Mouse (Mus musculus): ENCODE results near the gene Tra2b. TPM values are rescaled to one million over a fixed set of nuclear protein-coding genes. Genes with fewer than 3 reads are reported as not detected.
"Not testable (repeated sequence)": the region's sequence is repeated elsewhere in the genome, so short reads cannot be mapped to it uniquely, and the experiment has no call there.

Gene Tra2b
- polyA plus RNA-seq, 1 experiment from 2014 or later, result 424 TPM

- no peaks in the 10 kb centered on the region for H3K9me3 ChIP-seq (ENCODE audit: control insufficient read depth, low read length)
- H3K4me2 ChIP-seq (replicated peaks; ENCODE audit: low read depth, low read length), result peak overlapping the region; percentile 19; the same call in 1 of the 2 replicates
- peaks cover 7% of the 10 kb centered on the region; the same call in 1 of the 2 replicates for H3K36me3 ChIP-seq (ENCODE audit: control insufficient read depth, insufficient read depth, low read length)
- H3K9ac ChIP-seq (ENCODE audit: low read depth, low read length), result no peak overlapping the region
- H3K27ac ChIP-seq (ENCODE audit: low read depth, low read length), result no peak overlapping the region
- no peak for ATAC-seq (ENCODE audit: low FRiP score, low TSS enrichment)
- peaks cover 15% of the 10 kb centered on the region for H3K4me1 ChIP-seq (ENCODE audit: control insufficient read depth, insufficient read depth, low read length)
- no peaks in the 10 kb centered on the region for H3K27me3 ChIP-seq (ENCODE audit: control insufficient read depth, insufficient read depth, low read length)
- WGBS, result 52% methylated on average over 3 of the region's 3 CpGs
- H3K4me3 ChIP-seq (ENCODE audit: low read length), result no peak overlapping the region
Observed at GRCm38 (mm10) chr16:22260423-22261143, 5.2 kb downstream of the Tra2b start.

- not testable (repeated sequence) for H3K9ac ChIP-seq (ENCODE audit: low read depth, low read length); H3K27me3 ChIP-seq (ENCODE audit: control insufficient read depth, insufficient read depth, low read length); H3K9me3 ChIP-seq (ENCODE audit: control insufficient read depth, low read length); ATAC-seq (ENCODE audit: low FRiP score, low TSS enrichment); H3K4me3 ChIP-seq (ENCODE audit: low read length); H3K4me2 ChIP-seq (replicated peaks; ENCODE audit: low read depth, low read length); H3K4me1 ChIP-seq (ENCODE audit: control insufficient read depth, insufficient read depth, low read length); H3K27ac ChIP-seq (ENCODE audit: low read depth, low read length)
- 85% methylated on average over 6 of the region's 6 CpGs for WGBS
- H3K36me3 ChIP-seq (ENCODE audit: control insufficient read depth, insufficient read depth, low read length), result peaks cover 71% of the 10 kb centered on the region
Observed at GRCm38 (mm10) chr16:22252255-22252654, 13.6 kb downstream of the Tra2b start.

GRCm38 (mm10) chr16:22250307-22250706 lies 15.5 kb downstream of the Tra2b start:
- peaks cover 79% of the 10 kb centered on the region for H3K36me3 ChIP-seq (ENCODE audit: control insufficient read depth, insufficient read depth, low read length)
- WGBS, result 96% methylated on average over 5 of the region's 5 CpGs
- no peak for ATAC-seq (ENCODE audit: low FRiP score, low TSS enrichment)

GRCm38 (mm10) chr16:22249754-22250153 lies 16.1 kb downstream of the Tra2b start:
- no peak for ATAC-seq (ENCODE audit: low FRiP score, low TSS enrichment)
- Histone ChIP-seq H3K27me3 (ENCODE audit: control insufficient read depth, insufficient read depth, low read length) (no peaks in the 10 kb centered on the region), H3K36me3 (ENCODE audit: control insufficient read depth, insufficient read depth, low read length) (peaks cover 80% of the 10 kb centered on the region), H3K4me1 (ENCODE audit: control insufficient read depth, insufficient read depth, low read length) (no peaks in the 10 kb centered on the region), H3K27ac (ENCODE audit: low read depth, low read length) (no peak overlapping the region), H3K9me3 (ENCODE audit: control insufficient read depth, low read length) (no peaks in the 10 kb centered on the region), H3K4me3 (ENCODE audit: low read length) (no peak overlapping the region), H3K4me2 (replicated peaks; ENCODE audit: low read depth, low read length) (no peak overlapping the region), H3K9ac (ENCODE audit: low read depth, low read length) (no peak overlapping the region)
- 91% methylated on average over 3 of the region's 3 CpGs for WGBS

More at GRCm38 (mm10) chr16:22250307-22250706, 15.5 kb downstream of the Tra2b start:
- no peak overlapping the region for H3K9ac ChIP-seq (ENCODE audit: low read depth, low read length)
- no peaks in the 10 kb centered on the region for H3K27me3 ChIP-seq (ENCODE audit: control insufficient read depth, insufficient read depth, low read length)
- no peak overlapping the region for H3K4me2 ChIP-seq (replicated peaks; ENCODE audit: low read depth, low read length)
- no peaks in the 10 kb centered on the region for H3K9me3 ChIP-seq (ENCODE audit: control insufficient read depth, low read length)
- no peak overlapping the region for H3K27ac ChIP-seq (ENCODE audit: low read depth, low read length)
- no peak overlapping the region for H3K4me3 ChIP-seq (ENCODE audit: low read length)
- H3K4me1 ChIP-seq (ENCODE audit: control insufficient read depth, insufficient read depth, low read length), result no peaks in the 10 kb centered on the region

GRCm38 (mm10) chr16:22242239-22242866 lies 23.5 kb downstream of the Tra2b start:
- Histone ChIP-seq H3K4me3 (ENCODE audit: low read length) (no peak overlapping the region), H3K4me2 (replicated peaks; ENCODE audit: low read depth, low read length) (no peak overlapping the region), H3K27ac (ENCODE audit: low read depth, low read length) (no peak overlapping the region), H3K27me3 (ENCODE audit: control insufficient read depth, insufficient read depth, low read length) (no peaks in the 10 kb centered on the region), H3K36me3 (ENCODE audit: control insufficient read depth, insufficient read depth, low read length) (peaks cover 56% of the 10 kb centered on the region), H3K4me1 (ENCODE audit: control insufficient read depth, insufficient read depth, low read length) (no peaks in the 10 kb centered on the region), H3K9me3 (ENCODE audit: control insufficient read depth, low read length) (no peaks in the 10 kb centered on the region), H3K9ac (ENCODE audit: low read depth, low read length) (no peak overlapping the region)
- 93% methylated on average over 2 of the region's 2 CpGs for WGBS
- no peak; the same call in 1 of the 2 replicates for ATAC-seq (ENCODE audit: low FRiP score, low TSS enrichment)

GRCm38 (mm10) chr16:22241376-22242238 lies 24.2 kb downstream of the Tra2b start:
- no peaks in the 10 kb centered on the region for H3K4me1 ChIP-seq (ENCODE audit: control insufficient read depth, insufficient read depth, low read length)
- H3K27me3 ChIP-seq (ENCODE audit: control insufficient read depth, insufficient read depth, low read length), result no peaks in the 10 kb centered on the region
- H3K4me3 ChIP-seq (ENCODE audit: low read length), result no peak overlapping the region
- WGBS, result 82% methylated on average over 6 of the region's 6 CpGs
- H3K36me3 ChIP-seq (ENCODE audit: control insufficient read depth, insufficient read depth, low read length), result peaks cover 51% of the 10 kb centered on the region
- no peaks in the 10 kb centered on the region for H3K9me3 ChIP-seq (ENCODE audit: control insufficient read depth, low read length)
- ATAC-seq (ENCODE audit: low FRiP score, low TSS enrichment), result peak; percentile 44; the same call in 1 of the 2 replicates
- no peak overlapping the region for H3K4me2 ChIP-seq (replicated peaks; ENCODE audit: low read depth, low read length)
- H3K27ac ChIP-seq (ENCODE audit: low read depth, low read length), result no peak overlapping the region
- no peak overlapping the region for H3K9ac ChIP-seq (ENCODE audit: low read depth, low read length)

GRCm38 (mm10) chr16:22240856-22241255 lies 24.9 kb downstream of the Tra2b start:
- no peak for ATAC-seq (ENCODE audit: low FRiP score, low TSS enrichment)
- no peaks in the 10 kb centered on the region for H3K4me1 ChIP-seq (ENCODE audit: control insufficient read depth, insufficient read depth, low read length)
- no peaks in the 10 kb centered on the region for H3K9me3 ChIP-seq (ENCODE audit: control insufficient read depth, low read length)
- no peak overlapping the region for H3K4me3 ChIP-seq (ENCODE audit: low read length)
- no peak overlapping the region for H3K9ac ChIP-seq (ENCODE audit: low read depth, low read length)
- no peak overlapping the region for H3K27ac ChIP-seq (ENCODE audit: low read depth, low read length)
- peaks cover 51% of the 10 kb centered on the region for H3K36me3 ChIP-seq (ENCODE audit: control insufficient read depth, insufficient read depth, low read length)
- no peaks in the 10 kb centered on the region for H3K27me3 ChIP-seq (ENCODE audit: control insufficient read depth, insufficient read depth, low read length)
- no peak overlapping the region for H3K4me2 ChIP-seq (replicated peaks; ENCODE audit: low read depth, low read length)
- WGBS, result 91% methylated on average over 5 of the region's 5 CpGs

GRCm38 (mm10) chr16:22239978-22240377 lies 25.8 kb downstream of the Tra2b start:
- Histone ChIP-seq H3K4me3 (ENCODE audit: low read length) (no peak overlapping the region), H3K9me3 (ENCODE audit: control insufficient read depth, low read length) (no peaks in the 10 kb centered on the region)

More at GRCm38 (mm10) chr16:22239978-22240377, 25.8 kb downstream of the Tra2b start:
- Histone ChIP-seq H3K9ac (ENCODE audit: low read depth, low read length) (no peak overlapping the region), H3K4me1 (ENCODE audit: control insufficient read depth, insufficient read depth, low read length) (no peaks in the 10 kb centered on the region), H3K4me2 (replicated peaks; ENCODE audit: low read depth, low read length) (no peak overlapping the region), H3K27ac (ENCODE audit: low read depth, low read length) (no peak overlapping the region), H3K27me3 (ENCODE audit: control insufficient read depth, insufficient read depth, low read length) (no peaks in the 10 kb centered on the region), H3K36me3 (ENCODE audit: control insufficient read depth, insufficient read depth, low read length) (peaks cover 44% of the 10 kb centered on the region)
- 94% methylated on average over 2 of the region's 2 CpGs for WGBS
- ATAC-seq (ENCODE audit: low FRiP score, low TSS enrichment), result no peak

All from kidney, embryonic 14.5 days (tissue).